Mouse (Mus musculus) cerebellum, adult 2 months (tissue): ENCODE results near the gene Shisa5. TPM values are rescaled to one million over a fixed set of nuclear protein-coding genes. Genes with fewer than 3 reads are reported as not detected.

Experiments used
- DNase-seq, 2 experiments: peaks; one replicate each; pipeline ENCODE4 v3.0.0; 2021
- H3K27ac ChIP-seq: fragments of 200-500 bp; 2 replicates; pipeline ENCODE4 v1.5.1; 2012; ENCODE audit warnings: low read length, control low read depth, inconsistent platforms; ENCODE audit not compliant: insufficient read depth
- H3K27me3 ChIP-seq: fragments of 200-500 bp; 2 replicates; pipeline ENCODE4 v1.6.1; 2012; ENCODE audit warnings: inconsistent platforms, mild to moderate bottlenecking, low read length, moderate library complexity; ENCODE audit not compliant: control insufficient read depth, insufficient read depth
- H3K4me1 ChIP-seq: fragments of 200-500 bp; 2 replicates; pipeline ENCODE4 v1.6.1; 2011; ENCODE audit warnings: low read length; ENCODE audit not compliant: control insufficient read depth, insufficient read depth
- H3K4me3 ChIP-seq: fragments of 200-500 bp; replicated peaks from 2 replicates; pipeline ENCODE3; 2011; ENCODE audit warnings: mild to moderate bottlenecking, low read depth, low read length, control low read depth; ENCODE audit not compliant: insufficient read depth
- CTCF ChIP-seq: fragments of 200-500 bp; IDR thresholded peaks from 2 replicates; pipeline ENCODE4 v1.5.1; 2011; ENCODE audit warnings: low read depth, mild to moderate bottlenecking, control low read depth, low read length, moderate library complexity, borderline replicate concordance; ENCODE audit not compliant: insufficient read depth
- POLR2A ChIP-seq: fragments of 200-500 bp; IDR thresholded peaks from 2 replicates; pipeline ENCODE4 v1.6.1; 2011; ENCODE audit warnings: low read length, control low read depth, borderline replicate concordance; ENCODE audit not compliant: insufficient read depth
- WGBS: fragments of 180-500 bp; shearing (Covaris S2); methylation state at CpG from one replicate; pipeline ENCODE4 v1.1.7; 2018; 5-methylcytosine and 5-hydroxymethylcytosine counted together
- polyA plus RNA-seq: library from polyadenylated mRNA; depleted of rRNA; stranded (reverse); fragments of >200 nt; gene quantifications from 2 replicates; pipeline ENCODE4 v1.2.3, GENCODE M21; 2012

Gene Shisa5
- polyA plus RNA-seq, 1 experiment: 79.8 TPM

- Histone ChIP-seq H3K27ac (peak overlapping the region; percentile 87), H3K27me3 (no peaks in the 10 kb centered on the region), H3K4me3 (no peak overlapping the region), H3K4me1 (no peaks in the 10 kb centered on the region)
- no peak for DNase-seq
- 54% methylated on average over 6 of the region's 6 CpGs for WGBS
- TF ChIP-seq POLR2A (no peak), CTCF (no peak)
Measured at GRCm38 (mm10) chr9:109097291-109097690, 58.9 kb downstream of the Shisa5 start.

GRCm38 (mm10) chr9:109097831-109098230 is 59.5 kb downstream of the Shisa5 start:
- peak; percentile 46 to 71 for DNase-seq
- no peaks in the 10 kb centered on the region for H3K4me1 ChIP-seq
- TF ChIP-seq POLR2A: no peak
- no peak for TF ChIP-seq CTCF
- no peaks in the 10 kb centered on the region for H3K27me3 ChIP-seq
- H3K4me3 ChIP-seq: no peak overlapping the region
- WGBS: 24% methylated on average over 5 of the region's 5 CpGs
- H3K27ac ChIP-seq: peak overlapping the region; percentile 24; the same call in 1 of the 2 replicates

GRCm38 (mm10) chr9:109098366-109098765 is 60.0 kb downstream of the Shisa5 start:
- DNase-seq: no peak
- H3K4me1 ChIP-seq: no peaks in the 10 kb centered on the region
- no peaks in the 10 kb centered on the region for H3K27me3 ChIP-seq
- 83% methylated on average over 8 of the region's 8 CpGs for WGBS
- TF ChIP-seq CTCF (no peak), POLR2A (no peak)
- H3K4me3 ChIP-seq: peak overlapping the region; percentile 15
- no peak overlapping the region for H3K27ac ChIP-seq

GRCm38 (mm10) chr9:109098969-109099368 is 60.6 kb downstream of the Shisa5 start:
- Histone ChIP-seq H3K27me3 (no peaks in the 10 kb centered on the region), H3K4me1 (no peaks in the 10 kb centered on the region), H3K27ac (no peak overlapping the region), H3K4me3 (no peak overlapping the region)
- DNase-seq: peak in 1 of 2 experiments; percentile 29
- 18% methylated on average over 6 of the region's 6 CpGs for WGBS
- TF ChIP-seq CTCF (no peak), POLR2A (no peak)

GRCm38 (mm10) chr9:109100307-109100928 is 62.1 kb downstream of the Shisa5 start:
- DNase-seq: no peak
- WGBS: 88% methylated on average over 20 of the region's 20 CpGs
- no peak overlapping the region for H3K27ac ChIP-seq
- no peaks in the 10 kb centered on the region for H3K4me1 ChIP-seq
- no peak overlapping the region for H3K4me3 ChIP-seq
- TF ChIP-seq CTCF (no peak), POLR2A (no peak)
- H3K27me3 ChIP-seq: no peaks in the 10 kb centered on the region

GRCm38 (mm10) chr9:109101933-109102445 is 63.6 kb downstream of the Shisa5 start:
- WGBS: 79% methylated on average over 5 of the region's 5 CpGs
- Histone ChIP-seq H3K27ac (no peak overlapping the region), H3K27me3 (no peaks in the 10 kb centered on the region), H3K4me1 (no peaks in the 10 kb centered on the region), H3K4me3 (no peak overlapping the region)
- DNase-seq: no peak
- TF ChIP-seq CTCF (no peak), POLR2A (no peak)

- H3K27ac ChIP-seq: no peak overlapping the region
- no peak overlapping the region for H3K4me3 ChIP-seq
- WGBS: 81% methylated on average over 3 of the region's 3 CpGs
- H3K4me1 ChIP-seq: no peaks in the 10 kb centered on the region
- no peaks in the 10 kb centered on the region for H3K27me3 ChIP-seq
- TF ChIP-seq POLR2A: no peak
- TF ChIP-seq CTCF: no peak
- no peak for DNase-seq
Measured at GRCm38 (mm10) chr9:109102541-109102940, 64.2 kb downstream of the Shisa5 start.

GRCm38 (mm10) chr9:109103250-109103649 is 64.9 kb downstream of the Shisa5 start:
- H3K27ac ChIP-seq: no peak overlapping the region
- no peak overlapping the region for H3K4me3 ChIP-seq
- H3K4me1 ChIP-seq: no peaks in the 10 kb centered on the region
- 40% methylated on average over 7 of the region's 7 CpGs for WGBS
- DNase-seq: no peak
- TF ChIP-seq POLR2A: no peak
- no peak for TF ChIP-seq CTCF
- no peaks in the 10 kb centered on the region for H3K27me3 ChIP-seq
